Mouse (Mus musculus) stomach, postnatal 0 days (tissue): ENCODE measurements around the gene Snx13.

Experiments
- CTCF ChIP-seq: IDR thresholded peaks from 2 replicates; pipeline ENCODE4 v1.5.1; 2016; ENCODE audit warnings: antibody characterized with exemption, low read depth, mild to moderate bottlenecking, moderate library complexity
- EP300 ChIP-seq: optimal IDR thresholded peaks from 2 replicates; pipeline ENCODE3; 2016; ENCODE audit warnings: antibody characterized with exemption

GRCm38 (mm10) chr12:34998778-34999467, 48.1 kb upstream of the Snx13 start:
- TF ChIP-seq CTCF (no peak), EP300 (no peak)
